Mouse (Mus musculus) cerebral cortex, adult 2 months (tissue): ENCODE results near the gene Pygo2.

Experiments used
- WGBS: fragments of 180-500 bp; shearing (Covaris S2); methylation state at CpG from one replicate; pipeline ENCODE4 v1.1.7; 2018; 5-methylcytosine and 5-hydroxymethylcytosine counted together

Pygo2 gene

DNA sequence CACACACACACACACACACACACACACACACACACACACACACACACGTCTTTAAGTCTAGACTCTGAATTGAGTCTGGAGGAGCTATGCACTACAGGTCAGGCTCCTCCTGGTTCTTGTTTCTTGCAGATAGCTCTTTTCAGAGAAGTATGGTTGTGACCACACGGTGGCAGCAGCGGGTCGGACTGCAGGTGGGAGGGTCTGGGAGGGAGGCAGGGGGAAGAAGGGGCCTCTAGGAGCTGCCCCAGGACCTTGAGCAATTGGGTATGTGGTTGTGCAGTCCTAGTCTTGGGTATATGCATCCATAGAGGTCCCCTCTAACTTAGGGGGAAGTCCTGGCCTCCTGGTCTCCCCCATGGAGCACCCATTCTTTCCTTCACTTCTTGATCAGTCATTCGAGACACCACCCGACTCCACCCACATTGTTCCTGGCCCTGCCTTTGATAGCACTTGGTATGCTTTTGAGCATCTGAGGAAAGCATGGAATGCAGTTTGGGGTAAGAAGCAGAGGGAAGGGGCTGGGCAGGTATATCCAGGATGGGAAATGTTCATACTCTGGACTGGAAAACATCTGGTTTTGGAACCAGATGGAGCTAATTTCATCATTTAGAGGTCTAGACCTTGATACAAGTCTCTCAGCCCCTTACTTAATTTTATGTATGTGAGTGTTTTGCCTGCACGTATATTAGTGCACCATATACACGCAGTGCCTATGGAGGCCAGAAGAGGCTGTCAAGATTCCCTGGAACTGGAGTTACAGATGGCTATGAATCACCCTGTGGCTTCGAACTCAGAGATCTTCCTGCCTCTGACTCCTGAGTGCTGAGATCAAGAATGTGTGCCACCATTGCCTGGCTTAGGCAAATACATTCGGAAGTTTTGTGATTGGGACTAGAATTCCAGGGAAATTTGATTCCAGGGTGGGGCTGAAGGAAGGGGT is 27.0 kb downstream of the Pygo2 start:
- WGBS = 35% methylated on average over 10 of the region's 10 CpGs

DNA sequence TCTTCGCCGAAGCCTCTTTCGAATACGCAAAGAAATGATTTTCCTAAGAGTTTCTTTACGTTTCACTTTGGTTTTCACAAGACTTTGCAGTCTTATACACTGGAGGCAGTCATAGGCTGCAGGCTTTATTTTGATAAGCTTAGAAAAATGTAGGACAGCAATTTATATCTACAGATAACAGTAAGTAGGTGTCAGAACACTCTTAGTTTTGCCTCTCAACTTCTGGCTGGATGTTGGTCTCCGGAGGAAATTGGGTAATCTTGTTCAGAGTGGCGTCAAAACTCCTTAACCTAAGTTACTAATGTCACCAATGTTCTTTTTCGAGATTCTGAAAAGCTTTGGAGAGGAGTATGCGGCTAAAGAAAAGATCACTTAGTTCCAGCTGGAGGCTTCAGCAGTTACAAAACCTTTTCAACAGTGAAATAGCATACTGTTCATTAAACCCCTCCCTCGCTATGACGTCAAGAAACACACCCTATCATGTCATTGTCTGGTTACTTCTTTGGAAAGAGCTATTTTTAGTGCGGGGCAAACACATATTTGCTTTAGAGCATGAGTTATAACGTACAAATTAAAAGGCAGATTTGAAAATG is 28.5 kb downstream of the Pygo2 start:
- WGBS = 29% methylated on average over 13 of the region's 13 CpGs

DNA sequence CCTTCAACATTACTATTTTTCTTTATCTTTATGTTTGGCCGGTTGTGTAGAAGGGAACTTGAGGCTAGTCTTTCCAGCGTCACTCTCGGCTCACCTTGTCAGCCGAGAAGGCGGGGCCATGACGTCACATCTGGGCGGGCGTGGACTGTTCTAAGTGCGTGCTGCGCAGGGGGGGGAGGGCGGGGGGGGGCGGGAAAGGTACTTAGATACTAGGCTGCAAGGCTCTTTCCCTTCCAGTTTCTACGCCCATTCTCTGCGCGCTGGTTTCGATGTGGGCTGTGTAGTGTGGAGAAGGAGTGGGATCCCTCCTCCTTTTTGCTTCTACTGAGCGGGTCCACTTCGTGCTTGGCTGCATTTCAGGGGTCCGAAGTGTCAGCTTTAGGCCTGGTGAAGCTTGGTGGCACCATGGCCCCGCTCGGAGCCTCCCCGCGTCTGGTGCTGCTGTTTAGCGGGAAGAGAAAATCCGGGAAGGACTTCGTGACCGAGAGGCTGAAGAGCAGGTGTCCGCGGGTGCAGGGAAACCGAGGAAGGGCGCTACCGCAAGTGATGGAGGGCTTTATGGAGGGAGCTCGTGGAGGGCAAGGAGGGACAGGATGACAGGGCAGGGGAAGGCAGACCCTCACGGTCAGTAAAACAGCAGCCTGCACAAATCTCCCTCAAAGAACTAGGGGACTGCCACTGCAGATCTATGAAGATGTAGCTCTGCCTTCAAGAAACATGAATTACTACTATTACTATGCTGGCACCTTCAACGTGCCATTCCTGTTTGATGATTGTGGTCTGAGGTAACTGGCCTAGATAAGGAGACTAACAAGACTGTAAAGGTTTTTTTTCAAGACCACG is 29.2 kb downstream of the Pygo2 start:
- WGBS = under 1% methylated on average over 36 of the region's 36 CpGs

DNA sequence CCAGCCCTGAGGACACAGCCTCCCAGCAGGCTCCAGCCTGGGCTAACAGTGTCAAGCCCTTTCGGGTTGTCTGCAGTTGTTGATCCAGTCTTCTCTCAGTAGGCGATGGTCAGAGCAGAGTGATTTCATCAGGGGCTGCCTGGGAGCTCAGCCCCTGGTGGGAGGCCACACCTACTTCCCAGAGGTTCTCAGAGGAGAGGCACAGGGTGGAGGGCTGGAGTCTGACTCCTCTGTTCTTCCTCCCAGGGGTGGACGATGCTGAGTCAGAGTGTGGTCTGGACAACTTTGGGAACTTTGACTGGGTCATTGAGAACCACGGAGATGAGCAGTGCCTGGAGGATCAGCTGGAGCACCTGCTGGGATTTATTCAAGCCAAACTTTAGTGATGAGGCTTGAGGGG is 38.3 kb downstream of the Pygo2 start:
- 70% methylated on average over 4 of the region's 4 CpGs for WGBS

DNA sequence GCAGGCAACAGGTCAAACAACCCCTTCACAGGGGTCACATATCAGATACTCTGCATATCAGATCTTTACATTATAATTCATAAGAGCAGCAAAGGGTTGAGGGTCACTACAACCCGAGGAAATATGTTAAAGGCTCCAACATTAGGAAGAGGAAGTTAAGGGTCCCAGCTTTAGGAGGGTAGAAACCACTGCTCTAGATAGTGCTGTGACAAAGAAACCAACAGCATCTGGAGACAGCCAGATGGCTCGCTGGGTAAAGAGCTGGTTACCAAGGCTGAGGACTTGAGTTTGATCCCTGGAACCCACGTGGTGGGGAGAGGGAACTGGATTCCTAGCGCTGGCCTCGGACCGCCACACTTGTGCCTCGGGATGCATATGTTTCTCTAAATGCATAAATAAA is 42.3 kb downstream of the Pygo2 start:
- WGBS = 84% methylated on average over 7 of the region's 7 CpGs

DNA sequence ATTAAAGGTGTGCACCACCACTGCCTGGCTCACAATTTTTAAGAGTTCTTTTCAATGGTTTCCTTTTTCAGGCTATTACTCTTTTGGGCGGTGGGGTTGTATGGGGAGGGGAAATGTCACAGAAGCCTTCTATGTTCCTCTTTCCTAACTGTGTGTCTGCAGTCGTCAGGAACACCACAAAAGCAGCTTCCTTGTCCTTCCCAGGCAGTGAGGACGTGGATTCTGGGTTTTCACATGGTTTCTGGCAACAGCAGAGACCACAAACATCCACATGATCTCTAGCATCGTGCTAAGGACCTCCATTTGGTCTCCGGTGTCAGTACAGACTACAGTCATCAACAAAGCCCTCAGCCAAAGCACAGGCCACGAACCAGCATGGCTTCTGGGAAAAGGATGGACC is 43.8 kb downstream of the Pygo2 start:
- WGBS = 77% methylated on average over 6 of the region's 6 CpGs

DNA sequence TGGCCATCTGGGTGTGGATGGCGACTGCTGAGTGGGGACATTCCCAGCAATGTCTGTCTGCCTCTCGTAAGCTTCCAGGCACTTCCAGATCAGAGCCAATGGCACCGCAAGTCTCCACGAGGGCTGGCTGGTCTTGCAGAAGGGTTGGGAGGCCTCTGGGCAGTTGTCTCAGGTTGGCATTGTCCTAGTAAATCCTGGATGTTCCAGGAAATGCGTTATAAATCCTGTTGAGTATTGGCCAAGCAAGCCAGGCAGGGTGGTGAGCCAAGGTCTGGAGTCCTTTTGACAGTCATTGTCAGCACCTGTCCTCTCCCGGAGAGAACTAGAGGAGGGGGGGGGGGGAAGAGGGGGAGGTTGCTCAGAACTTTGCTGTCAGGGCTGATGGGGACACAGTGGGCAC is 49.0 kb downstream of the Pygo2 start:
- WGBS = 79% methylated on average over 6 of the region's 6 CpGs

DNA sequence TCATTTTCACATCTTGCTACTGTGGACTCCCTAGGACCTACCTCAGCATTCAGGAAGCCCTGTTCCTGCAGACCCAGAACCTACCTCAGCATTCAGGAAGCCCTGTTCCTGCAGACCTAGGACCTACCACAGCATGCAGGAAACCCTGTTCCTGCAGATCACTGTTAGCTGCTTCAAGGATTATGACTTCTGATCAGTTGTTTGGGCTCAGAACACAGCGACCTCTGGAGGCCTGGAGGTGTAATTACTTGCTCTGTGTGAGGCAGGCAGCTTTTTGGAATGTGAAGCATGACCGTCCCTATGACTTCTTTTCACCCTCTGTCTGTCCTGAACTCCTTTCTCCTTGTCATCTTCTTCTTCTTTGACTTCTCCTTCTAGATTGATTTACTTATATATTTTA is 51.5 kb downstream of the Pygo2 start:
- 45% methylated on average over 2 of the region's 2 CpGs for WGBS

DNA sequence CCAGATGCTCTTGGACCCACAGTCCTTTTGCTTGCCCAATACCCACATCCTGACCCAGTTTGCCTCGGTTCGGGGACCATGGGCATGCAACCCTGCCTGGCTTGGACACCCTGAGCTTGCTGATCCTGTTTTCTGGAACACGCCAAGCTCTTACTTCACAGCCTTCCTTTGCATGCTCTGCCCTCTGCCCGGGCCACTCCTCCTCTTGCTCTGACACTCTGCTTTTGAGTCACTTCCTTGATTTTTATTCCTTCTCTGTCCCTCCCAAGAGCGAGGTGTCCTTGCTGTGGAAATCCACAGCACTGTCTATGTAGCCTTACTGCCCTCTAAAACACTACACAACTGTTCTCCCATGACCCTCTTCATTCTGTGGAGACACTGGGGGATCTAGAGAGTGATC is 52.2 kb downstream of the Pygo2 start:
- 83% methylated on average over 5 of the region's 5 CpGs for WGBS
